Mouse (Mus musculus) cerebellum, postnatal 4 days (tissue): ENCODE measurements around the gene Zfp536.
A peak's percentile ranks its signal among the peaks of the same experiment; 100 is the strongest.

Experiments used
- DNase-seq, 2 experiments: peaks; one replicate each; pipeline ENCODE4 v3.0.0; 2022; ENCODE audit warnings: low spot score in 2 of 2, mixed read lengths in 1 of 2

The Zfp536 gene

GRCm38 (mm10) chr7:37689561-37690305 lies 83.7 kb downstream of the Zfp536 start:
- DNase-seq = peak in 1 of 2 experiments; percentile 36

DNA sequence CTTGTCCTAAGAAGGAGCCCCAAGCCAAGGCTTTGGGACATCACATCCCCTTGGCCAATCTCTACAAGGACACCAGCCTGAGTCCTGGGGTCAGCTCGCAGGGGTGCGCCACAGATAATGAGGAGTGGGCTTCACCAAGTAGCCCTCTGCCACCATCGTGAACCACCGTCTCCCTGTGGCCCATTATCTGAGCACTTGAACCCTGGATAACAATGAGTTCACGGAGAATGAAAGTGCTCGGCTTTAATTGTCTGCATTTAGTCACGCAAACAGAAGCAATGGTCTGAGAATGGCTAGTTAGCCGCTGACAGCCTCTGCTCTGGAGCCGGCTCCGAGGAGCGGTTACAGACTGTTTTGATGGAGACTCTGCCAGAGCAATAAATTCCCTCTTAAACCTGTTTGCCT lies 84.3 kb downstream of the Zfp536 start:
- DNase-seq = peak in 1 of 2 experiments; percentile 23

GRCm38 (mm10) chr7:37686366-37686765 lies 87.1 kb downstream of the Zfp536 start:
- no peak for DNase-seq

- DNase-seq = no peak
Measured at GRCm38 (mm10) chr7:37685247-37685646, 88.2 kb downstream of the Zfp536 start.

DNA sequence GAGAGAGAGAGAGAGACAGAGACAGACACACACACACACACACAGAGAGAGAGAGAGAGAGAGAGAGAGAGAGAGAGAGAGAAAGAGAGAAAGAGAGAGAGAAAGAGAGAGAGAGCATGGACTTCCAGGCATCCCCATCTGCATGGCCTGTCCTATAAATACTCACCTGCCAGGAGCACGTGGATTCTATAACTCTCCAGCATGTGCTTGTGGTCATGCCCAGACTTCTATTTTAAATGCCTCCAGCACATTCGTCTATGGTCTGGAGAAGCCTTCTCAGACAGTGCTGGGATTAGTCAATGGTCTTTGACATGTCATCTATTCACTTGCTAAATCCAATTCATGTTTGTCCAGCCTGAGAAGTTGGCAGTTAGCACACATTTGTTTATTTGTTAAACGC lies 92.1 kb downstream of the Zfp536 start:
- no peak for DNase-seq

DNA sequence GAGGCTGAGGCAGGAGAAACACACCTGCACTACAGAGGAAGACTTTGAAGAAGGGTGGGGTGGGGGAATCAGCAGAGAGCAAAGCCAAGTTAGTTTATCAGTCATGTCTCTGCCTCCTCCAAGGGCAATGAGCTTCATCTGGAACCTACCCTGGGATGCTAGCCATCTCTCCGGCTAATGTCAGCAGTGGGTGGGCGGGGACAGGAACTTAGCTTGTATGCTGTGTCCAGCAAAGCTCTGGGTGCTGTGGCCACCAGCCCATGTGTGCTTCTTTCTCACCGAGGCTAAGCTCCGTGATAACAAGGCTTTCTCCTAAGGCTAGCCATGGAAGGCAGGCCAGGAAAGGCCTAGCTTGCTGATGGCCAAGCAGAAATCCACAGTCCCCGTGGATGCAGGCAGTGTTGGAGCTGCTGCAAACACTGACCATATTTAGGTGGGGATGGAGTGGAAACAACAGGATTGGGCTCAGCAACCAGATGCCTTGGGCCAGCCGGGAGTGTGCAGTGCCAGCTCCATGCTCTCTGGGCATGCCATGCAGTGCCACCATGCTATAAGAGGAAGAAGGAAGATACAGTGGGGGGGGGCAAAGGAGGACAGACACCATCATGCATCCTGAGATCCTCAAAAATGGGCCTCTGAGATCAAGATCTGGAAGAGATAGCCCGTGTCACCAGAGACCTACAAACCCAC lies 109.6 kb downstream of the Zfp536 start:
- DNase-seq = no peak

GRCm38 (mm10) chr7:37648671-37649070 lies 124.8 kb downstream of the Zfp536 start:
- DNase-seq = no peak

- no peak for DNase-seq
Measured at GRCm38 (mm10) chr7:37647917-37648615, 125.4 kb downstream of the Zfp536 start.

DNA sequence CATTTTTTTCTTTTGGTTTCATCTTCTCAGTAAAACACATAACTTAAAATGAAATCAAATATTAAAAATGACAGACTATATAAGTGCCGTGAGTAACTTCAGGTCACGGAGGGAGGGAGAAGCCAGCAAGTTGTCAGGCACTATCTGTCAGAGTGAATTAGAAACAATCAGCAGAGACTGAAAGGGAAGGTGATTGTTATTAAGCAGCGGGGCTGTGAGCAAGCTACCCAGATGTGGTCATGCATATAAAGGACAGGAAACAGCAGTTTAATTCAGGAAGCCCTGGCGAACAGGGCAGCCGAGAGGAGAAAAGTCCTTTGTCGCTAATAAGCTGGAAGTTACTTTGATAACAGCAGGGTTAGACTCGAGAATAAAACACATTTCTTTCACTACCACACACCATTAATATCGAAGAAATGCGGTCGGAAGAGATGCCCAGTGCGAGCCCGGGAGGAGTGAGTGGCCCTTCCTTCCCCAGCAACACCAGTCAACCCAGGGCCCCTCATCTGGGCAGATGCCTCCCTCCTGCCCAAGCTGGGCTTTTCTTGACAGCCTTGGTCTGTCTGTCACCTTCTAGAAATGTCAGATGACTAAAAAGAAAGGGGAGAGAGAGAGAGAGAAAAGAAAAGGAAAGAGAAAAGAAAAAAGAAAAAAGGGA lies 133.6 kb downstream of the Zfp536 start:
- no peak for DNase-seq

- no peak for DNase-seq
Measured at GRCm38 (mm10) chr7:37634812-37635211, 138.6 kb downstream of the Zfp536 start.

- no peak for DNase-seq
Measured at GRCm38 (mm10) chr7:37630410-37630809, 143.0 kb downstream of the Zfp536 start.

DNA sequence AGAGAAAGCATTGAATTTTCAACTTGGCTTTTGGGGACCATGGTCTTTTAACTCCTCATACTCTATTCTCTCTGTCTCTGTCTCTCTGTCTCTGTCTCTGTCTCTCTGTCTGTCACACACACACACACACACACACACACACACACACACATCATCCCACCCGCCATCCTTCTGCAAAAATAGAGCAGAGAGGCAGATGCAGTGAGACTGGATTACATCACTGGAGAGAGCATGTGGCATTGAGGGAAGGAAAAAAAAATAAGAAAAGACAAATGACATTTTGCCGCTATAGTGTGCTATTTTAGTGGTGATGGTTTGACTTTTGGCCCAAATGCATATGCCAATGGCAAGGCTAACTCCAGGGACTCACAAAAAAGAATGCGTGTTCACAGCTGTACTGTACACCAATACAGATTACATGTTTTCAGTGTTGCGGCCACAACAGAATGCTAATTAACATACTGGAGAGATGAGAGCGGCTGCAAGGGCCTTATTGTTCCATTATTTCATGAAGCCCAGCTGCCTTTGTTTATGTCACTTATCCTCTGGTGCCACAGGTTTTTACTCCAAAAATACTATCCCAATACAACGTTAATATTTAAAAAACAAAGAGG lies 145.4 kb downstream of the Zfp536 start:
- DNase-seq = no peak

GRCm38 (mm10) chr7:37625758-37626157 lies 147.7 kb downstream of the Zfp536 start:
- no peak for DNase-seq

- peak in 1 of 2 experiments; percentile 58 for DNase-seq
Measured at GRCm38 (mm10) chr7:37624759-37625340, 148.6 kb downstream of the Zfp536 start.

DNA sequence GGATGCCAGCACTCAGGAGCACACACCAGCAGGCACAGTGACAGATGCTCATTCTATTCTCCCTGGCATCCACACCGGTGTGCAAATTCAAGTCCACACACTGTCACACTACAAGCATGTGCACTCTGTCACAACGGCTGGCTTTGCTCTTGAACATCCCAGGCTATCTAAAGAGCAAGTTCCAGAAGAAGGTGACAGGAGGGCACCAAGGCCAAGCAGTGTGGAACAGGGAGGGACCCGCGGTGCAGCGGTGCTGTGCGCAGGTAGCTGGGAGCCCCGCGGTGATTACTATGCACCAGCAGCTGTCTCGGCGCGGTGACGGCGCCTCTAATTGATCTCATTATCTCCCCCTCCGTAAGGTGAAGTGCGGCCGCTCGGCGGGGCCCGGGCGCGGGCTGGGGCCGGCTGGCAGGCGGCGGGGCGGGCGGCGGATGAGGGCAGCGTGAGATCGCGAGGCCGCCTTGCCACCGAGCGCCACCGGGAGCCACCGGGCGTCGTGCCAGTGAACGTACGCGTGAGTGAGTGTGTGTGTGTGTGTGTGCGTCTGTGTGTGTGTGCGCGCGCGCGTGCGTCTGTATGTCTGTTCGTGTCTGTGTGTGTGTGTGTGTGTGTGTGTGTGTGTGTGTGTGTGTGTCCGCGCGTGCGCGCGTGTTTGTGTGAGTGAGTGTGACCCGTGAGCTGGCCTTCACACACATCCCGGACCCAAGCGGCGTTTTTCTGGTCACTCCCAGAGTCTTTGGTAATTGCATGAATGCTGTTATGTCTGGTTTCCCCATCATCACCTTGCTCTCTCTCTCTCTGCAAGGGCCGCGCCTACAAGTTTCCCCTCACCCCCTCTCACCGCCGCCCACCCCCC lies 149.3 kb downstream of the Zfp536 start:
- peak; percentile 68 to 89 for DNase-seq

DNA sequence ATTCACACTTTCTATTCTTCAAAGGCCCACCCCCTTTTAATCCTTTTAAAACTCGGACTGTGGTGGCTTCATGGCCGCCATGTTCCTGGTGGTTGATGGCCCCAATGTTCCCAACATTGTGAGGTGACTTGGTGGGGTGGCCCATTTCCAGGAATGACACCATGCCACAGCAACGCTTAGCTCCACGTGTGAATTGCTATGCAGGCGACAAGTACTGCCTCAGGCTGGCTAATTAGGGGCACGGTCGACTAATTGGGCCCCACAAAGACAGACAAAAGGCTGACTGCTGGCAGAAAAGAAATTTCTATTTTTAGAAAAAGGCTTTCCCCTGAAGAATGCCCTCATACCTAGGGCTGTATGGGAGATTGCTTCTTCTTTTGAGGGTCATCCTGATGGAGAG lies 154.2 kb downstream of the Zfp536 start:
- DNase-seq = no peak

- no peak for DNase-seq
Measured at GRCm38 (mm10) chr7:37617880-37618279, 155.6 kb downstream of the Zfp536 start.

DNA sequence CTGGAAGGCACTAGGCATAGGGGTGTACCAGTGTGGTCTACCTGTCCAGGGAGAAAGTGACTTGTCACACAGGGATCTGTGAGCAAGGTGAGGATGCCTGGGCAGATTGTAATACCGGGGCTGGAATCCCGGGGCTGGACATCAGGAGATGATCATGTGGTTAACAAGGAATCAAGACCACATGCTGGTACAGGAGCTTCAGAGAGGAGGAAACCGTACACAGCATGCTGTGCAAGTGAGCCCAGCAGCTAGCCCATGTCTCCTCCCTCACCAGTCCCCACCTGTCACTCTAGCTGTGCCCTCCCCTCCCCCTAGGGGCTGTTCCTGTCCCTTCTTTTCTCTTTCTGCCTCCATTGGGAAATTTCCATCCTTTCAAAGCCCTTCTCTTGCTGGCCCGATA lies 157.5 kb downstream of the Zfp536 start:
- DNase-seq = no peak

- no peak for DNase-seq
Measured at GRCm38 (mm10) chr7:37614381-37614780, 159.1 kb downstream of the Zfp536 start.

- DNase-seq = no peak
Measured at GRCm38 (mm10) chr7:37608556-37608955, 164.9 kb downstream of the Zfp536 start.
